Mouse (Mus musculus) kidney, embryonic 14.5 days (tissue): ENCODE measurements around the gene Mcemp1. TPM values are rescaled to one million over a fixed set of nuclear protein-coding genes. Genes with fewer than 3 reads are reported as not detected.

Source experiments
- ATAC-seq: fragments of 200-750 bp; cut with Nextera tagmentation; 2 replicates; pipeline ENCODE4 v1.8.0; 2017; ENCODE audit warnings: moderate number of reproducible peaks, mild to moderate bottlenecking, moderate TSS enrichment, moderate library complexity; ENCODE audit not compliant: low FRiP score, low TSS enrichment
- H3K27ac ChIP-seq: fragments of 300-500 bp; sonication (generic); 2 replicates; pipeline ENCODE4 v1.5.1; 2014; ENCODE audit warnings: low read depth, mild to moderate bottlenecking, low read length, moderate library complexity, mixed read lengths
- H3K27me3 ChIP-seq: fragments of 300-500 bp; sonication (generic); 2 replicates; pipeline ENCODE4 v1.6.1; 2014; ENCODE audit warnings: mild to moderate bottlenecking, low read length; ENCODE audit not compliant: control insufficient read depth, insufficient read depth
- H3K36me3 ChIP-seq: fragments of 300-500 bp; sonication (generic); 2 replicates; pipeline ENCODE4 v1.6.1; 2014; ENCODE audit warnings: low read length, mixed read lengths; ENCODE audit not compliant: control insufficient read depth, insufficient read depth
- H3K4me1 ChIP-seq: fragments of 300-500 bp; sonication (generic); 2 replicates; pipeline ENCODE4 v1.6.1; 2014; ENCODE audit warnings: low read length, mixed read lengths; ENCODE audit not compliant: control insufficient read depth, insufficient read depth
- H3K4me2 ChIP-seq: fragments of 300-500 bp; sonication (generic); replicated peaks from 2 replicates; pipeline ENCODE4 v1.6.1; 2014; ENCODE audit warnings: low read depth, mild to moderate bottlenecking, low read length
- H3K4me3 ChIP-seq: fragments of 300-500 bp; sonication (generic); 2 replicates; pipeline ENCODE4 v1.5.1; 2014; ENCODE audit warnings: mild to moderate bottlenecking, low read length
- H3K9ac ChIP-seq: fragments of 300-500 bp; sonication (generic); 2 replicates; pipeline ENCODE4 v1.6.1; 2014; ENCODE audit warnings: low read depth, mild to moderate bottlenecking, low read length, moderate library complexity
- H3K9me3 ChIP-seq: fragments of 300-500 bp; sonication (generic); 2 replicates; pipeline ENCODE4 v1.6.1; 2016; ENCODE audit warnings: low read length; ENCODE audit not compliant: control insufficient read depth
- WGBS: fragments of 180-500 bp; shearing (Covaris S2); extraction: QIAGEN DNeasy Blood & Tissue Kit; methylation state at CpG from one replicate; pipeline ENCODE4 v1.1.7; 2014; 5-methylcytosine and 5-hydroxymethylcytosine counted together
- polyA plus RNA-seq: library from polyadenylated mRNA; unstranded; fragments of >200 nt; fragmentation: Nextera tagmentation; extraction: Ambion mirVana; gene quantifications from 2 replicates; pipeline ENCODE4 v1.2.1, GENCODE M21; 2014

Mcemp1 gene
- polyA plus RNA-seq, 1 experiment from 2014 or later: 0.28 TPM

DNA sequence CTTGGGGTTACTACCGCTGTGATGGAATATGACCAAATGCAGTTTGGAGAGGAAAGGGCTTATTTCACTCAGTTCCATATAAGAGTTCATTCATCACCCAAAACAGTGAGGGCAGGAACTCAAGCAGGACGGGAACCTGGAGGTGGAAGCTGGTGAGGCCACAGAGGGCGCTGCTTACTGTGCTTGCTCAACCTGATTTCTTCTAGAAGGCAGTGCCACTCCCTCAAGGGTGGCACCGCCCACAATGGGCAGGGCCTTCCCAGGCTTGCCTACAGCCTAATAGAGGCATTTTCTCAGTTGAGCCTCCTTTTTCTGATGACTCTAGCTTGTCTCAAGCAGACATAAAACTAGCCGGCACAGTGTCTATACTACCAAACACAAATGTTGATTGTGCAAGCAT lies 19.8 kb upstream of the Mcemp1 start:
- H3K9ac ChIP-seq: no peak overlapping the region
- no peak overlapping the region for H3K4me2 ChIP-seq
- H3K27ac ChIP-seq: no peak overlapping the region
- 0 out of 2 replicates have a peak, but pooled peaks cover 6% of the 10 kb centered on the region for H3K4me1 ChIP-seq
- no peaks in the 10 kb centered on the region for H3K36me3 ChIP-seq
- WGBS: 23% methylated on average over 5 of the region's 5 CpGs
- no peak overlapping the region for H3K4me3 ChIP-seq
- no peaks in the 10 kb centered on the region for H3K27me3 ChIP-seq
- no peaks in the 10 kb centered on the region for H3K9me3 ChIP-seq
- peak; percentile 24; the same call in 1 of the 2 replicates for ATAC-seq

DNA sequence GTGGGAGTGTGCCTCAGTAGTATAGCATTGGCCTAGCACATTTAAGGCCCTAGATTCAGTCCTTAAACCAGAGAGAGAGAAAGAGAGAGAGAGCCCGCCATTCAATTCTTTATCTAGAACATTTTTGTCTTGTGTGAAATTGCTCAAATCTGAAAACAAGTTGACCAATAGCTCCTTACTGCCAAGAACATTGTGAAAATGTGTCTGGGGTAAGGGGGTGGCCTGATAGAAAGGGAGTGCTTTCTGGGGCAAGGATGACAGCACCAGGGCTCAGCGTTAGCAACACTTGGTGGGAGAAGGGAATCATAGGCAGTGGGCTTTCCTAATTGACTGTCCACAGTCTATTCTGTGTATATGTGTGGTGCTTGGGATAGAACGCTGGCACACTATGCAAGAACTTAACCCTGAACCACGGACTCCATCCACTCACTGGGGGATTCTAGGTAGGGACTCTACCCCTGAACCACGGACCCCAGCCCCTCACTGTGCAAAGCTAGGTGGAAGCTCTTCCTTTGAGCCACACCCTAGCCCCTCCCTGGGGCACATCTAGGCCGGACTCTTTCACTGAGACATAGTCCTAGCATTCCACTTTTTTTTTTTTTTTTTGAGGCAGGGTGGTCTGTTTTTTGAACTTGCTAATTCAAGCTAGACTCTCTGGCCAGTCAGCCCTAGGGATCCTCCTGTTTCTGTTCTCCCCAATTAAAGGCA lies 18.6 kb upstream of the Mcemp1 start:
- no peaks in the 10 kb centered on the region for H3K36me3 ChIP-seq
- no peak overlapping the region for H3K9ac ChIP-seq
- H3K27ac ChIP-seq: no peak overlapping the region
- H3K9me3 ChIP-seq: no peaks in the 10 kb centered on the region
- H3K4me2 ChIP-seq: no peak overlapping the region
- no peak overlapping the region for H3K4me3 ChIP-seq
- H3K27me3 ChIP-seq: no peaks in the 10 kb centered on the region
- ATAC-seq: no peak; the same call in 1 of the 2 replicates
- 78% methylated on average over 6 of the region's 6 CpGs for WGBS
- H3K4me1 ChIP-seq: 0 out of 2 replicates have a peak, but pooled peaks cover 6% of the 10 kb centered on the region

DNA sequence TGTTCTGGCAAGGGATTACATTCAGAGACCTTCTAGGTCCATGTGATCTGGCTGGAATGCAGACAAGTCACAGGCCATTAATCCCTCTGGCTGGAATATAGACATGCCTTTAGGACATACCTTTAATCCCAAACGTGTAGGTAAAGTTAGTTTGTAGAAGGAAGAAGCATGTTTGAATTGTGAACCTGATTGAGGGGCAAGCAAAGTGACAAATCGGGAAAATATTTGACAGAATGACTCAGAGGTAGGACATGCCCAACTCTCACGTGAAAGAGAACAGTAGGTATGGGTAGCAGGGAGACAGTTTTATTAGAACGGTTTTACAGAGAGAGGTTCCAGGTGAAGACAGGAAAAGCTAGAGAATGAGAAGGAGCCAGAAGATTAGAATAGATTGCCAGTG lies 18.0 kb upstream of the Mcemp1 start:
- 65% methylated on average over 4 of the region's 4 CpGs for WGBS
- Histone ChIP-seq H3K4me3 (no peak overlapping the region), H3K9me3 (no peaks in the 10 kb centered on the region), H3K4me1 (0 out of 2 replicates have a peak, but pooled peaks cover 6% of the 10 kb centered on the region), H3K36me3 (no peaks in the 10 kb centered on the region), H3K27me3 (no peaks in the 10 kb centered on the region), H3K27ac (no peak overlapping the region), H3K9ac (no peak overlapping the region), H3K4me2 (no peak overlapping the region)
- no peak for ATAC-seq

DNA sequence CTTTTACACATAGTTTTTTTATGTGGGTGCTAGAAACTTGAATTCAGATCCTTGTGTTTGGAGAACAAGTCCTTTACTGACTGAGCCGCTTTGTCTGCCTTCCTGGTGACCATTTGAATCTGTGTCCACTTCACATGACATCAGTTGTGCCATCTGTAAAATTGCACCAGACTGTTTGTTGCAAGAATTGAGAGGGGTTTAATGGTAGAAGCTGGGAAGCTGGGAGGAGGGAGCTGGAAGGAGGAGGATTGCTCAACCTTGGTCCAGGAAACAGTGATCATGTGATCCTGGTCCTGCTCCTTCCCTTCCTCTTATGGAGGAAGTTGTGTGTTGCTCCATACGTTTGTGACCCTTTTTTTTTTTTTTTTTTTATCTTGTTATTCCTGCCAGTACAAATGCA lies 17.3 kb upstream of the Mcemp1 start:
- no peak for ATAC-seq
- WGBS: 52% methylated on average over 2 of the region's 2 CpGs

DNA sequence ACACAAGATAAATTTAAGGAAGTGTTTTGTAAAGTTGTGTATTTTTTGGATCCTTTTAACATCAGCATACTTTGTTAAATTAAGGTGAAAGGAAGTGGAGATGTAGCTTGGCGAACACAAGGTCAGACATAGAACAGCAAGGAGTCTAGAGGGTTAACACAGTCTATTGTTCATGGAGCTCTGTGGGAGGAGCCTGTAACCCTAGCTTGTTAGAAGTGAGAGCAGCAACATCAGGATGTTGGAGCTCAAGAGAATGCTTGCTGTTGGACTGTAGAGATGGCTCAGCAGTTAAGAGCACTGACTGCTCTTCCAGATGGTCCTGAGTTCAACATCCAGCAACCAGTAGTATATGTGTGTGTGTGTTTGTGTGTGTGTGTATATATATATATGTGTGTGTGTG lies 16.6 kb upstream of the Mcemp1 start:
- H3K9ac ChIP-seq: no peak overlapping the region
- H3K27me3 ChIP-seq: no peaks in the 10 kb centered on the region
- H3K4me1 ChIP-seq: 0 out of 2 replicates have a peak, but pooled peaks cover 6% of the 10 kb centered on the region
- H3K27ac ChIP-seq: no peak overlapping the region
- H3K4me2 ChIP-seq: no peak overlapping the region
- no peak overlapping the region for H3K4me3 ChIP-seq
- no peaks in the 10 kb centered on the region for H3K36me3 ChIP-seq
- ATAC-seq: peak; percentile 72
- WGBS: 45% methylated on average over 1 of the region's 1 CpGs
- H3K9me3 ChIP-seq: no peaks in the 10 kb centered on the region

More for the DNA sequence above, 17.3 kb upstream of the Mcemp1 start:
- 0 out of 2 replicates have a peak, but pooled peaks cover 6% of the 10 kb centered on the region for H3K4me1 ChIP-seq
- no peak overlapping the region for H3K27ac ChIP-seq
- no peak overlapping the region for H3K4me2 ChIP-seq
- no peak overlapping the region for H3K9ac ChIP-seq
- no peak overlapping the region for H3K4me3 ChIP-seq
- no peaks in the 10 kb centered on the region for H3K9me3 ChIP-seq
- H3K27me3 ChIP-seq: no peaks in the 10 kb centered on the region
- no peaks in the 10 kb centered on the region for H3K36me3 ChIP-seq

DNA sequence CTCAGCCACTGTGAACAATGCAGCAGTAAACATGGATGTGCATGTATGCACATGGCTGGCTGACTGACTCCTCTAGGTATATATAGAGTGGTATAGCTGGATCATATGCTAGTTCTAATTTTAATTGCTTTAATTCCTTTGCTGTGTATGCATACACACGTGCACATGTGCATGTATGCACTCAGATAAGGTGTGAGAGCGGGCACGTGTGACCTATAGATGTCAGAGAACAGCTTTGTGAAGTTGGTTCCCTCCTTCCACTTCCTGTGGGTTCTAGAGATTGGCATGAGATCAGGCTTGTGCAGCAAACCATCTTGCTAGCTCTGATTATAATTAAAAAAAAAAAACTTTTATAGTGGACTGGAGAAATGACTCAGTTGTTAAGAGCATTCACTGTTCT lies 12.7 kb upstream of the Mcemp1 start:
- WGBS: 70% methylated on average over 3 of the region's 3 CpGs
- Histone ChIP-seq H3K4me2 (no peak overlapping the region), H3K27ac (no peak overlapping the region), H3K9me3 (no peaks in the 10 kb centered on the region), H3K4me1 (peaks cover 6% of the 10 kb centered on the region; the same call in 1 of the 2 replicates), H3K4me3 (no peak overlapping the region), H3K36me3 (no peaks in the 10 kb centered on the region), H3K9ac (no peak overlapping the region), H3K27me3 (no peaks in the 10 kb centered on the region)
- no peak for ATAC-seq

DNA sequence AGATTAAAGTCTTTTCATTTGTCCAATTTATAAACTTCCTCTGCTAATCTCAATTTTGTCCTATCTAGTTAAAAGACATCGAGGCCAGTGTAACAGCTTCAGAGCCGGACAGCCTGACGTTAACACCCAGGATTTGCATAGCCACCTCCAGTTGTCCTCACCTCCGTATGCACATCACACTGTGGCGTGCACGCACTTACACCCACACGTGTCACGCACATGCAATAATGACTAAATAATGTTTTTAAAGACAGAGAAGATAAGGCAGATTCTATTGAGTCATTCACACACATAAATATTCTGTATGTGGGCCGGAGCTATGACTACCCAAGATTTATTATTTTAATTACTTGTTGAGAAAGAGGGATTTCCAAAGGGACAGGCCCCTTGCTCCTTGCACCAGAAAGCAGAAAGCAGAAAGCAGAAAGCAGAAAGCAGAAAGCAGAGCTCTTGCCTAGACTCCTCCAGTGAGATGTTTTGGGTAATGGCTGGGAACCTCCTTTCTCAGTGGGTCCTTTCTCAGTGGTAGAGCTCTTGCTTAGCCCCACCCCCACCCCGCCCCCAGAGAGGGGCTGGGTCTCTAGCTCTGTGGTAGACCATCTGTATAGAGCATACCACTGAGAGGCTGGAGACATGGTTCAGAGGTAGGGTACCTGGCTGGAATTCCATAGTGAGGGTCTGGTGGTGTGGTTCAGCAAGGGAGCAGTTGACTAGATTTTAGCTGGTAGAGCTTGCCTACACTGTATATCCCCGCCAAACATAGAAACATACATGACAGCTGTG lies 10.6 kb upstream of the Mcemp1 start:
- WGBS: 72% methylated on average over 11 of the region's 11 CpGs
- peaks cover 6% of the 10 kb centered on the region; the same call in 1 of the 2 replicates for H3K4me1 ChIP-seq
- H3K9me3 ChIP-seq: no peaks in the 10 kb centered on the region
- no peak overlapping the region for H3K9ac ChIP-seq
- H3K27ac ChIP-seq: no peak overlapping the region
- H3K27me3 ChIP-seq: no peaks in the 10 kb centered on the region
- no peak overlapping the region for H3K4me3 ChIP-seq
- H3K36me3 ChIP-seq: no peaks in the 10 kb centered on the region
- H3K4me2 ChIP-seq: no peak overlapping the region
- ATAC-seq: no peak

DNA sequence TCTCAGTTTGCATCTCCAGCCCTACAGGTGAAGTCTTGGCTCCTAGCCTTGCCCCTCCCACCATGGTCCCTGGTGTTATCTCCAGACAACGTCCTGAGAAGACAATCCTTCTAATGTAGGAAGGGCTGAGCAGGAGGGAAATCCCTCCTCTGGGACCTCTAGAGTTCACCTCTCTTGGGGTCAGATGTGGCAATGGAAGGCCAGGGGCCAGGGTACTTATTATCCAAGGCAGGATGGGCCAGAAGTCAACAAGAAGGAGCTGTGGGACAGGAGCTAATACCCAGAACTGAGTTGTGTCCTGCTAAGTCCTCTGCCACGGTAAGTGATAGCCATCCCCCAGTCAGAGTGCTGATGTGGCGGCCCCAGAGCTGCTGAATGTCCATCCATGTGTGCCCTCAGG lies 10.0 kb upstream of the Mcemp1 start, which contains the start of gene Retn:
Gene Retn (plus strand): TSS at position 245 of the 400 bp plus-strand sequence.
- H3K4me2 ChIP-seq: no peak within 1 kb of the TSS
- no peak for ATAC-seq
- peaks cover 6% of the 10 kb centered on the region; the same call in 1 of the 2 replicates for H3K4me1 ChIP-seq
- no peak within 1 kb of the TSS for H3K9ac ChIP-seq
- H3K27ac ChIP-seq: no peak within 1 kb of the TSS
- no peaks in the 10 kb centered on the region for H3K9me3 ChIP-seq
- H3K27me3 ChIP-seq: no peaks in the 10 kb centered on the region
- WGBS: 78% methylated on average over 3 of the region's 3 CpGs
- H3K4me3 ChIP-seq: no peak within 1 kb of the TSS
- no peaks in the 10 kb centered on the region for H3K36me3 ChIP-seq
